20 mouse cellular contexts compared by ENCODE assay signal in genomic region chr19:53898970-53899900, GRCm38 (mm10). TPM values are rescaled to one million over a fixed set of nuclear protein-coding genes. Genes with fewer than 3 reads are reported as not detected.
A peak's percentile ranks its signal among the peaks of the same experiment; 100 is the strongest.
DNase-seq lines count a peak whose midpoint lies in the region; ATAC-seq and TF ChIP-seq lines count a peak whose summit lies in the region.
"Had no signal": no experiment of that assay in that cellular context is flagged by ENCODE, and none has a peak within 500 bp of the region (broad histone marks: within the 10 kb centered on the region; RNA-seq: fewer than 3 reads in every experiment).

No protein-coding gene starts in this region.

- no peak overlapping the region for H3K4me2 ChIP-seq in liver, embryonic 11.5 days
- H3K4me2 ChIP-seq: forebrain, embryonic 12.5 days; heart, embryonic 12.5 days; hindbrain, embryonic 14.5 days; midbrain, embryonic 12.5 days; neural tube, embryonic 13.5 days; stomach, embryonic 15.5 days had no signal

- no peaks in the 10 kb centered on the region for H3K36me3 ChIP-seq in liver, embryonic 11.5 days (ENCODE audit: control insufficient read depth, insufficient read depth, low read length)
- H3K36me3 ChIP-seq: forebrain, embryonic 12.5 days; heart, embryonic 12.5 days; midbrain, embryonic 12.5 days; neural tube, embryonic 13.5 days; stomach, embryonic 15.5 days had no signal

- H3K4me1 ChIP-seq in liver, embryonic 11.5 days (replicated peaks; ENCODE audit: control insufficient read depth, insufficient read depth, low read length): peaks cover 13% of the 10 kb centered on the region

- intact Hi-C loops in gastrocnemius, adult 2 months (cut with DNase I): no loop called here
- intact Hi-C loops in gastrocnemius, postnatal 14 days (cut with DNase I; ENCODE audit: low total_unique reads): no loop called here

- no peaks in the 10 kb centered on the region for H3K9me3 ChIP-seq in liver, embryonic 11.5 days (ENCODE audit: control insufficient read depth, low read length)
- H3K9me3 ChIP-seq: forebrain, embryonic 12.5 days; heart, embryonic 12.5 days; midbrain, embryonic 12.5 days; neural tube, embryonic 13.5 days; stomach, embryonic 15.5 days had no signal

- no peak for ATAC-seq in liver, embryonic 11.5 days (replicated peaks; ENCODE audit: low FRiP score)
- peak; percentile 19 for ATAC-seq in CD4-positive, CD25-positive, alpha-beta regulatory T cell, adult 4 months
- peak; percentile 17 for ATAC-seq in inflammation-experienced regulatory T-cells, adult 6 months
- ATAC-seq: intestine, embryonic 16.5 days had no signal

- H3K9ac ChIP-seq in liver, embryonic 11.5 days (ENCODE audit: low read depth, low read length): no peak overlapping the region
- H3K9ac ChIP-seq: forebrain, embryonic 12.5 days; heart, embryonic 12.5 days; hindbrain, embryonic 14.5 days; liver, embryonic 14.5 days; midbrain, embryonic 12.5 days; neural tube, embryonic 13.5 days; stomach, embryonic 15.5 days had no signal

- peak overlapping the region; percentile 0; the same call in 1 of the 2 replicates for H3K27ac ChIP-seq in gastrocnemius, adult 2 months
- H3K27ac ChIP-seq in liver, embryonic 11.5 days (ENCODE audit: low read depth, low read length): no peak overlapping the region
- H3K27ac ChIP-seq: forebrain, embryonic 12.5 days; hindbrain, embryonic 14.5 days; liver, embryonic 14.5 days; midbrain, embryonic 12.5 days; neural tube, embryonic 13.5 days had no signal

- WGBS in liver, embryonic 11.5 days: 80% methylated on average over 25 of the region's 25 CpGs

- no peak overlapping the region for H3K4me3 ChIP-seq in gastrocnemius, adult 2 months
- no peak overlapping the region for H3K4me3 ChIP-seq in liver, embryonic 11.5 days (ENCODE audit: low read depth, low read length)
- H3K4me3 ChIP-seq: forebrain, embryonic 12.5 days; heart, embryonic 12.5 days; midbrain, embryonic 12.5 days; neural tube, embryonic 13.5 days; stomach, embryonic 15.5 days had no signal

- no peak for DNase-seq in gastrocnemius, adult 2 months
- DNase-seq in gastrocnemius, postnatal 14 days: no peak
- DNase-seq in liver, embryonic 11.5 days (ENCODE audit: low spot score): peak; percentile 23
- DNase-seq in liver: no peak
- no peak for DNase-seq in urinary bladder, postnatal 25 days (ENCODE audit: low spot score)
- no peak for DNase-seq in embryo, embryonic 10 days (ENCODE audit: low spot score)
- DNase-seq: cerebellum, adult 11-12 months; cerebellum, postnatal 14 days; embryo, embryonic 11 days; left cerebral cortex, postnatal 4 days had no signal

- H3K27me3 ChIP-seq in liver, embryonic 11.5 days (replicated peaks; ENCODE audit: control insufficient read depth, insufficient read depth, low read length): no peaks in the 10 kb centered on the region
- H3K27me3 ChIP-seq: heart, embryonic 12.5 days; neural tube, embryonic 13.5 days; stomach, embryonic 15.5 days had no signal

- no peak for TF ChIP-seq CTCF in gastrocnemius, adult 2 months (IDR thresholded peaks at IDR 0.05)

RNA-seq across cellular contexts. Expression of gene Pdcd4, which starts 7.2 kb away (rescaled TPM):
- 10 to 100 TPM; 14.8 to 16.8 TPM for total RNA-seq in gastrocnemius, adult 2 months (2021)
- 10 to 100 TPM; 20.6 to 22.4 TPM for total RNA-seq in gastrocnemius, postnatal 14 days (2021)
- 48.2 and 50.1 TPM in 2 replicates for polyA plus RNA-seq in liver, embryonic 11.5 days (2014; fragmentation: Nextera tagmentation; extraction: Ambion mirVana)
- polyA plus RNA-seq in CD4-positive, CD25-positive, alpha-beta regulatory T cell, adult 4 months (2017; shearing (Covaris generic)): 100 to 1,000 TPM; 447 to 643 TPM
- polyA plus RNA-seq in inflammation-experienced regulatory T-cells, adult 6 months (2017; shearing (Covaris generic)): 100 to 1,000 TPM; 405 to 678 (median 450) TPM

RNA-seq across cellular contexts. Expression of gene Shoc2, which starts 44.9 kb away (rescaled TPM):
- 10 to 100 TPM; 24.0 to 28.3 TPM for total RNA-seq in gastrocnemius, adult 2 months (2021)
- 10 to 100 TPM; 21.9 to 24.3 TPM for total RNA-seq in gastrocnemius, postnatal 14 days (2021)
- 48.6 and 53.8 TPM in 2 replicates for polyA plus RNA-seq in liver, embryonic 11.5 days (2014; fragmentation: Nextera tagmentation; extraction: Ambion mirVana)
- 10 to 100 TPM; 65.7 to 68.8 TPM for polyA plus RNA-seq in CD4-positive, CD25-positive, alpha-beta regulatory T cell, adult 4 months (2017; shearing (Covaris generic))
- polyA plus RNA-seq in inflammation-experienced regulatory T-cells, adult 6 months (2017; shearing (Covaris generic)): 10 to 100 TPM; 74.2 to 76.2 (median 74.6) TPM

RNA-seq across cellular contexts. Expression of gene Bbip1, which starts 45.2 kb away (rescaled TPM):
- 10 to 100 TPM; 33.3 to 40.6 TPM for total RNA-seq in gastrocnemius, adult 2 months (2021)
- total RNA-seq in gastrocnemius, postnatal 14 days (2021): 10 to 100 TPM; 33.5 to 34.6 TPM
- polyA plus RNA-seq in liver, embryonic 11.5 days (2014; fragmentation: Nextera tagmentation; extraction: Ambion mirVana): 95.9 and 103 TPM in 2 replicates
- 100 to 1,000 TPM; 101 to 113 TPM for polyA plus RNA-seq in CD4-positive, CD25-positive, alpha-beta regulatory T cell, adult 4 months (2017; shearing (Covaris generic))
- polyA plus RNA-seq in inflammation-experienced regulatory T-cells, adult 6 months (2017; shearing (Covaris generic)): 100 to 1,000 TPM; 120 to 123 (median 121) TPM
